13 mouse cellular contexts compared by ENCODE assay signal in genomic region chr8:95101972-95102371, GRCm38 (mm10). TPM values are rescaled to one million over a fixed set of nuclear protein-coding genes. Genes with fewer than 3 reads are reported as not detected.
DNase-seq lines count a peak whose midpoint lies in the region; ATAC-seq and TF ChIP-seq lines count a peak whose summit lies in the region.
"Had no signal": no experiment of that assay in that cellular context is flagged by ENCODE, and none has a peak within 500 bp of the region (broad histone marks: within the 10 kb centered on the region; RNA-seq: fewer than 3 reads in every experiment).

No protein-coding gene starts in this region.

- H3K27me3 ChIP-seq in hindbrain, embryonic 11.5 days (ENCODE audit: control insufficient read depth, insufficient read depth, low read length), result no peaks in the 10 kb centered on the region
- no peaks in the 10 kb centered on the region for H3K27me3 ChIP-seq in hindbrain, embryonic 16.5 days (replicated peaks; ENCODE audit: control insufficient read depth, insufficient read depth, low read length)
- H3K27me3 ChIP-seq in lung, embryonic 14.5 days (ENCODE audit: insufficient read depth, low read length), result no peaks in the 10 kb centered on the region

- peaks cover 2% of the 10 kb centered on the region for H3K36me3 ChIP-seq in hindbrain, embryonic 11.5 days (ENCODE audit: control insufficient read depth, insufficient read depth, low read length)
- peaks cover 35% of the 10 kb centered on the region for H3K36me3 ChIP-seq in hindbrain, embryonic 16.5 days (ENCODE audit: control insufficient read depth, insufficient read depth, low read length)
- H3K36me3 ChIP-seq in lung, embryonic 14.5 days (ENCODE audit: insufficient read depth), result peaks cover 76% of the 10 kb centered on the region

- peak; percentile 6 for DNase-seq in hindbrain, embryonic 11.5 days (ENCODE audit: low spot score)
- DNase-seq in lung, embryonic 14.5 days, result no peak
- DNase-seq in lung, postnatal 4 days, result no peak
- no peak for DNase-seq in brain, embryonic 14.5 days (ENCODE audit: low read depth)
- DNase-seq in gastrocnemius, postnatal 4 days (ENCODE audit: low spot score in 2 of 2), result no peak
- DNase-seq: adrenal gland, postnatal 10 days; gastrocnemius, postnatal 36 days; heart, postnatal 14 days; kidney, adult 18-20 months; layer of hippocampus, adult 9-11 months had no signal

- H3K4me2 ChIP-seq in hindbrain, embryonic 11.5 days (replicated peaks; ENCODE audit: low read depth, low read length), result no peak overlapping the region
- H3K4me2 ChIP-seq in hindbrain, embryonic 16.5 days (ENCODE audit: low read length), result no peak overlapping the region
- H3K4me2 ChIP-seq in lung, embryonic 14.5 days, result no peak overlapping the region

- WGBS in hindbrain, embryonic 11.5 days, result 81% methylated on average over 4 of the region's 4 CpGs
- 80% methylated on average over 4 of the region's 4 CpGs for WGBS in hindbrain, embryonic 16.5 days
- WGBS in lung, embryonic 14.5 days, result 75% methylated on average over 4 of the region's 4 CpGs

- no peaks in the 10 kb centered on the region for H3K9me3 ChIP-seq in hindbrain, embryonic 11.5 days (ENCODE audit: control insufficient read depth, low read length)
- no peaks in the 10 kb centered on the region for H3K9me3 ChIP-seq in hindbrain, embryonic 16.5 days (ENCODE audit: control insufficient read depth, low read length)
- H3K9me3 ChIP-seq in lung, embryonic 14.5 days (ENCODE audit: low read depth, low read length), result no peaks in the 10 kb centered on the region

- no peaks in the 10 kb centered on the region for H3K4me1 ChIP-seq in hindbrain, embryonic 11.5 days (replicated peaks; ENCODE audit: control insufficient read depth, insufficient read depth, low read length)
- H3K4me1 ChIP-seq in hindbrain, embryonic 16.5 days (ENCODE audit: control insufficient read depth, insufficient read depth, low read depth, low read length), result no peaks in the 10 kb centered on the region
- no peaks in the 10 kb centered on the region for H3K4me1 ChIP-seq in lung, embryonic 14.5 days (ENCODE audit: insufficient read depth)

- no peak overlapping the region for H3K4me3 ChIP-seq in hindbrain, embryonic 11.5 days (ENCODE audit: low read depth, low read length)
- H3K4me3 ChIP-seq in hindbrain, embryonic 16.5 days (ENCODE audit: low read length), result no peak overlapping the region
- H3K4me3 ChIP-seq in lung, embryonic 14.5 days (ENCODE audit: low read depth, low read length), result no peak overlapping the region

- ATAC-seq in hindbrain, embryonic 11.5 days (ENCODE audit: low FRiP score), result no peak
- no peak for ATAC-seq in hindbrain, embryonic 16.5 days
- no peak for ATAC-seq in lung, embryonic 14.5 days (ENCODE audit: insufficient read depth)
- ATAC-seq in megakaryocyte progenitor cell, adult 5-6 weeks (replicated peaks; ENCODE audit: poor library complexity), result peak; percentile 37; the same call in 1 of the 2 replicates

- peak; percentile 53 for TF ChIP-seq CTCF in lung, embryonic 14.5 days (IDR thresholded peaks at IDR 0.05; ENCODE audit: low read depth)
- TF ChIP-seq CTCF in brain, embryonic 14.5 days (IDR thresholded peaks at IDR 0.05; ENCODE audit: borderline replicate concordance, extremely low read depth, insufficient read depth, insufficient read length), result peak; percentile 40; the same call in 1 of the 2 replicates

- no peak overlapping the region for H3K27ac ChIP-seq in hindbrain, embryonic 11.5 days (ENCODE audit: low read depth, low read length)
- H3K27ac ChIP-seq in hindbrain, embryonic 16.5 days (ENCODE audit: low read depth, low read length), result no peak overlapping the region
- no peak overlapping the region for H3K27ac ChIP-seq in lung, embryonic 14.5 days (ENCODE audit: low read depth)
- H3K27ac ChIP-seq: macrophage had no signal

- no peak for TF ChIP-seq POLR2A in brain, embryonic 14.5 days (IDR thresholded peaks at IDR 0.05; ENCODE audit: borderline replicate concordance, extremely low read depth, insufficient read depth, insufficient read length, poor library complexity, severe bottlenecking)

- H3K9ac ChIP-seq in hindbrain, embryonic 11.5 days (ENCODE audit: low read depth, low read length), result no peak overlapping the region
- no peak overlapping the region for H3K9ac ChIP-seq in hindbrain, embryonic 16.5 days (ENCODE audit: low read depth, low read length)
- no peak overlapping the region for H3K9ac ChIP-seq in lung, embryonic 14.5 days

RNA-seq across cellular contexts. Expression of gene Katnb1, which starts 21.0 kb away (rescaled TPM):
- 24.8 and 30.0 TPM in 2 replicates for polyA plus RNA-seq in hindbrain, embryonic 11.5 days (2014; fragmentation: Nextera tagmentation; extraction: Ambion mirVana)
- polyA plus RNA-seq in hindbrain, embryonic 16.5 days (2015; fragmentation: Nextera tagmentation; extraction: Ambion mirVana), result 47.0 and 48.4 TPM in 2 replicates
- polyA plus RNA-seq in lung, embryonic 14.5 days (2014; fragmentation: Nextera tagmentation; extraction: Ambion mirVana), result 19.4 and 23.1 TPM in 2 replicates
- 56.2 and 67.2 TPM in 2 replicates for polyA plus RNA-seq in brain, embryonic 14.5 days (2012; rRNA removed)
- 6.3 and 7.3 TPM in 2 replicates for total RNA-seq in megakaryocyte progenitor cell, adult 5-6 weeks (2015)
- 25.2 and 25.9 TPM in 2 replicates for total RNA-seq in megakaryocyte progenitor cell, adult 5-6 weeks (2017)
- 10 to 100 TPM; 13.3 to 13.8 TPM for total RNA-seq in gastrocnemius, postnatal 4 days (2021)

RNA-seq across cellular contexts. Expression of gene Drc7, which starts 47.1 kb away (rescaled TPM):
- polyA plus RNA-seq in hindbrain, embryonic 11.5 days (2014; fragmentation: Nextera tagmentation; extraction: Ambion mirVana), result 1.0 and 1.2 TPM in 2 replicates
- polyA plus RNA-seq in hindbrain, embryonic 16.5 days (2015; fragmentation: Nextera tagmentation; extraction: Ambion mirVana), result 3.1 and 3.2 TPM in 2 replicates
- 0.07 TPM in 1 of 2 replicates, not detected in the other for polyA plus RNA-seq in lung, embryonic 14.5 days (2014; fragmentation: Nextera tagmentation; extraction: Ambion mirVana)
- polyA plus RNA-seq in brain, embryonic 14.5 days (2012; rRNA removed), result 2.0 and 4.2 TPM in 2 replicates
- total RNA-seq in megakaryocyte progenitor cell, adult 5-6 weeks (2015), result 1.2 and 1.8 TPM in 2 replicates
- total RNA-seq in megakaryocyte progenitor cell, adult 5-6 weeks (2017), result 3.8 and 7.1 TPM in 2 replicates
- total RNA-seq in gastrocnemius, postnatal 4 days (2021), result not detected
- total RNA-seq: adrenal gland, postnatal 10 days; gastrocnemius, postnatal 36 days had no signal
- polyA plus RNA-seq: macrophage had no signal
